Mouse (Mus musculus): Measurements from ENCODE around the gene Itsn1. TPM values are rescaled to one million over a fixed set of nuclear protein-coding genes. Genes with fewer than 3 reads are reported as not detected.

The Itsn1 gene
- polyA plus RNA-seq, 1 experiment, result 57.0 TPM

DNA sequence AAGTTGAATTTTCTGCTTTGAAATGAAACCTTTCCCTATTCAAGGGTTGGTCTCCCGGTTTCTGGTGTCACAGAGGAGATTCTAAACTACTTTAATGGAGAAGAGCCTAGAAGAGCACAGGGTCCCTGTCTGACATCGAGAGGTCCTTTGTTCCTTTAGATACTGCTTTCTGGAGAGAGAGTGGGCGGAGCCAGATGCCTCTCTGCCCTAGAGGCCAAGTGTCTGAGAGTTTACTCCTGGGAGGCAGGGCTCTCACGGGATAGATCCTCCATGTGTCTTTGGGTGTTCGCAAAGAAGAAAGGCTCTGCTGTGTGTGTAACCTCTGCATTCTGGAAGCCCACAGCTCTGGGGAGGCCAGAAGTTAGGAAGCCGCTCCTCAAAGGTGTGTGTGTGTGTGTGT lies 190.0 kb downstream of the Itsn1 start:
- Histone ChIP-seq H3K27ac (replicated peaks; ENCODE audit: low read depth, low read length) (no peak overlapping the region), H3K4me3 (ENCODE audit: insufficient read depth, low read depth, low read length) (no peak overlapping the region), H3K4me1 (ENCODE audit: control insufficient read depth, insufficient read depth, insufficient read length, low read length) (no peaks in the 10 kb centered on the region)

DNA sequence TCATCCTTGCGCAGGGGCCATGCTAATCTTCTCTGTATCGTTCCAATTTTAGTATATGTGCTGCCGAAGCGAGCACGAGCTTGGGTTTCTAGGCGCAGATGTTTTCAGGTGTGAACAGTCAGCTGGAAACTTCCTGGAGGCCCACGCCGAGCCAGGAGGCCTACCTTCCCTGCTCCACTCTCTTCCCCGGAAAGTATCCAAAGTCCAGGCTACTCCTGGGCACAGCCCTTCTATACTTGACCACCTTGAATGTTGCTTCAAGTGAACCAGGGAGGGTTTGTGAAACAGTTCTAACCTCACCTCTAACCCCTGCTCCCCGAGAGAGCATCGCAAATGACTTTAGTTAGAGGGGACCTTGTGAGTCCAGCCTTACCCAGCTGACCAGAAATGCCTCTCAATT lies 192.3 kb downstream of the Itsn1 start:
- Histone ChIP-seq H3K27ac (replicated peaks; ENCODE audit: low read depth, low read length) (no peak overlapping the region), H3K4me1 (ENCODE audit: control insufficient read depth, insufficient read depth, insufficient read length, low read length) (no peaks in the 10 kb centered on the region), H3K4me3 (ENCODE audit: insufficient read depth, low read depth, low read length) (no peak overlapping the region)

DNA sequence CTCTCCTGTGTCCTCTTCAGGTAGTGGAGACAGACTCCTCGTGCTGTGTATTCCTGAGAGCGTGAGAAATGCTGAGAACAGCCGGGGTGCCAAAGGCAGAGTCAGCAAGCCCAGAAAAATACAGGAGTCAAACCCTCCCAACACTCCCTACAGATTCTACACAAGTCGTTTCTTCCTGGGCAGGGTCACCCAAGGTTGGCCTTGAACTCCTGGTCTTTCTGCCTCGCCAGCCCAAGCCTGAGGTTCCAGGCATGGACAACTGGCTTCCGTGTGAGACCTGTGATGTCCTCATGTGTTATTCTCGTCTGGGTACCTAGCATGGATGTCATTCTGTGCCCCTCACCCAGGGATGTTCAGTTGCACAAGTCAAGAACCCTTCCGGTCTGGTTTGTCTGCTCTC lies 193.9 kb downstream of the Itsn1 start:
- H3K4me1 ChIP-seq (ENCODE audit: control insufficient read depth, insufficient read depth, insufficient read length, low read length), result no peaks in the 10 kb centered on the region
- no peak overlapping the region for H3K4me3 ChIP-seq (ENCODE audit: insufficient read depth, low read depth, low read length)
- H3K27ac ChIP-seq (replicated peaks; ENCODE audit: low read depth, low read length), result no peak overlapping the region

DNA sequence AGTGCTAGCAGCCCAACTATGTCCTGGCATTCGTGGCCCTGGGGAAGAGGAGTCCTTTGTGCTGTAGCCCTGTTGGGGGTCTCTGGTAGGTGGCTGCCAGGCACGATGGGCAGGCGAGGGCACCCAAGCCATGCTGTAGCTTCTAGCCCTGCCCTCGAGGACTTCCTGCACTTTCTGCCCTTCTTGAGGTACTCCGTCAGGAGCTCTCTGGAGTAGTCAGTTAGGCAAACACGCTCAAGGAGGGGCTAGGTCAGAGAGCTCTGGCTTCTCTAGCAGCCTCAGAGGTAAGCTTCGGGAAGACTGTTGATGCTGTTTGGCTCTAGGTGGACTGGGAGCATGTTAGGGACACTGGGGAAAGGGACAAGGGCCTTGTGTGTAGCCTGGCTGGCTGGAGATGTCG lies 195.3 kb downstream of the Itsn1 start:
- Histone ChIP-seq H3K4me1 (ENCODE audit: control insufficient read depth, insufficient read depth, insufficient read length, low read length) (no peaks in the 10 kb centered on the region), H3K4me3 (ENCODE audit: insufficient read depth, low read depth, low read length) (no peak overlapping the region), H3K27ac (replicated peaks; ENCODE audit: low read depth, low read length) (no peak overlapping the region)

DNA sequence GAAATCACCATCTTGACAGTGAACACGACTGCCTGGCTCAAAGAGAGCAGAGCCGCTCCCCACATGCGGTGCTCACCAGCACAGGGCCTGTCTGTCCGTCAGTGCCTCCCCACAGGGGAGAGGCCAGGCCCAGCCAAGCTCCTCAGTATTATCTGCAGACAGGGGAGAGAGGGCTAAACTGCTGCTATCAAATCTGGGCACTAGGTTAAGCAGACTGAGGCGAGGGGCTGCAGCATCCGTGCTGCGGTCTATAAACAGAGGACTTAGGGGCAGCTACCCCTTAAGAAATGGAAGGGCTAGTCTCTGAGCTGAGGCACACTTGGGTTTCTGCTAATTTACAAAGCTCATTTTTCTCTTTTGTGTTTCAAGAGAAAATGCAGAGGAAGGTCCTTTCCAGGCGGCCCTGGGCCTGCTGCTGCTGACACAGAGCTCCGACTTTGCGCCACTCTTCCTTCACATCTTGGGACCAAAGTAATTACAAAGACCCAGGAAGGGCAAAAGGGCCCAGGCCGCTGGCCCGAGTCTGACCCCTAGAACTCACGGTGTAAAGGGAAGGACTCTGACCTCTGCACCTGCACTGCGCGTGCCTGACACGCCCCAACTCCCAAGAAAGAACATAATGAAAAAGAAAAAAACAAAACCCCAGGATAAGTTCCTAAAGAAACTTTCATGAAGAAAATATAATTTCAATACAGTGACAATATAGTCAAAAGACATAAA lies 199.0 kb downstream of the Itsn1 start:
- H3K4me3 ChIP-seq (ENCODE audit: insufficient read depth, low read depth, low read length), result no peak overlapping the region
- H3K4me1 ChIP-seq (ENCODE audit: control insufficient read depth, insufficient read depth, insufficient read length, low read length), result no peaks in the 10 kb centered on the region
- H3K27ac ChIP-seq (replicated peaks; ENCODE audit: low read depth, low read length), result no peak overlapping the region

DNA sequence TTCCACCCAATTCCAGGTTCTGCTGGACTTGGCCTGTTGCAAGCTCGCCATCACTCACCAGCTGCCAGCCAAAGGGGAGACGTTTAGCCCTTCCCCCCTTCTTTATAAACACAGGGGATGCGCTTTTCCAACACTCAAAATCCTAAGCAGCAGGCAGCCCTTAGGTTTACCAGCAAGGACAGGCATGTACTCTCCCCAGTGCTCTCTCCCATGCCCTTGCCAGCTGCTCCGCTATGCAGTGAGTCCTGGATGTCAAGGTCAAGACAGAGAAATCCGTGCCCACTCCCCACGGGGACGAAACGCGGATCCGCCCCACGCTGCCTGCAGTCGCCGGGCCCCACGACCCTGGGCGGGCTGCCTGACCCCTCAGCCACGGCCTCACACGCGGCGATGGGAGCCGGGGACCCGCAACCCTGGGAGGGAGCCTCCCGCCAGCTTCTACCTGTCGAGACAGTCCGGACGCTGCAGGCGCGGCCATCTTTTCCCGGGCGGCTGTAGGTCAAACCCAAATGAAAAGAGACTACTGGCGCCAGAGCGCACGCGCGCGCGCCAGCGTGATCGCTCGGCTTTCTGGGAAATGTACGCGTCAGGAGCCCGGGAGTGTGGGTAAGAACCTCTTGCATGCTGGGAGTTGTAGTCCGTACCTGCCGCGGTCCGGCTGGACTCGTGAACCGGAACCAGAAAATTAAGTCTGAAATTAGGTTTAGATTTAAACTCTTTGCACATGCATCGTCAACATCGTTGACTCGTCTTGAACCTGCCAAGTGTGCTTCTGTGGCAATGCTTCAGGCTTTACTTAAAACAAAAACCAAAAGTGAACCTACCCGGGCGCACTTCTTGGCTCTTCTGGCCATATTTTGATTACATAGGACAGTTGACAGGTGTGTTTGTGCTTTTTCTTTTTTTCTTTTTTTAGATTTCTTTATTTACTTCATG lies 202.3 kb downstream of the Itsn1 start:
- Histone ChIP-seq H3K4me3 (ENCODE audit: insufficient read depth, low read depth, low read length) (peak overlapping the region; percentile 88), H3K4me1 (ENCODE audit: control insufficient read depth, insufficient read depth, insufficient read length, low read length) (no peaks in the 10 kb centered on the region), H3K27ac (replicated peaks; ENCODE audit: low read depth, low read length) (peak overlapping the region; percentile 96)

DNA sequence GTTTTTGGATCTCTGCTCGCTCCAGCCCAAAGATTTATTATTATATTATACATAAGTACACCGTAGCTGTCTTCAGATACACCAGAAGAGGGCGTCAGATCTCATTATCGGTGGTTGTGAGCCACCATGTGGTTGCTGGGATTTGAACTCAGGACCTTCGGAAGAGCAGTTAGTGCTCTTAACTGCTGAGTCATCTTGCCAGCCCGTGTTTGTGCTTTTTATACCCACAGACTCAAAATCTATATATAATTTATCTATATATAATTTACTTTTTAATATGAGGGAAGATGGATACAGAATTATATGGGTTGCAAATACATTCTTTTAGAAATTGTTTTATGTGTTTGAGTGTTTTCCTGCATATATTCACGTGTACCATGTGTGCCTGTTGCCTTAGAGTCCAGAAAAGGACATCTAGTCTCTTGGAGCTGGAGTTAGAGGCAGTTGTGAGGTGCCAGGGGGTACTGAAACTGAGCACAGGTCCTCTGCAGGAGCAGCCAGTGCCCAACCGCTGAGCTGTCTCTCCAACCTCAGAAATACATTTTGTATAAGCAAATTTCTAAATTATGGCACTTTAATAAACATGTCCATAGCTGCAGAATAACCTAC lies 203.1 kb downstream of the Itsn1 start:
- Histone ChIP-seq H3K4me3 (ENCODE audit: insufficient read depth, low read depth, low read length) (no peak overlapping the region), H3K4me1 (ENCODE audit: control insufficient read depth, insufficient read depth, insufficient read length, low read length) (no peaks in the 10 kb centered on the region), H3K27ac (replicated peaks; ENCODE audit: low read depth, low read length) (no peak overlapping the region)

DNA sequence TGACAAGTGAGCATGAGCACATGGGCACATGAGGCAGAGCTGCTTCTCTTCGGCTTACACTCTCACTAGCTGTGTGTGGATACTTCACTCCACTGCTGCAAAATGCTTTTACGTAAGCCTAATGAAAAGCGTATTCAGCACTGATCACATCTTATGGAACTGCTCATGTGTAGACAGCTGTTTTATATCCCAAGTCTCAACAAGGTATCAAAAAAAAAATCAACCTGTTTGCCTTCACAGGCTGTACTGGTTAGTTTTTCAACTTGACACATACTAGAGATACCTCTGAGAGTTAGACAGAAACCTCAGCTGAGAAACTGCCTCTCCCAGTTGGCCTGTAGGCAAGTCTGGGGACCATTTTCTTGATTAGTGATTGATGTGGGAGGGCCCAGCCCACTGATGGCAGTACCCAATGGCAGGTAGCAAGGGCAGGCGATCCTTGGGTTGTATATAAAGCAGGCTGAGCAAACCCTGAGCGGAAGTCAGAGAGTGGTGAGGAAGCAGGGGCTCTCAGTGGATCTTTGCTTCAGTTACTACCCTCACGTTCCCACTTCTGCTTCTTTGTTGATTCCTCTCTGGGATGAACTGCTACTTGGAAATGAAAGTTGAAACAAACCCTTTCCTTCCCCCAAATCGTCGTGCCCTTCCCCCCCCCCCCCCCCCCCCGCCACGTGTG lies 203.9 kb downstream of the Itsn1 start:
- Histone ChIP-seq H3K4me1 (ENCODE audit: control insufficient read depth, insufficient read depth, insufficient read length, low read length) (no peaks in the 10 kb centered on the region), H3K27ac (replicated peaks; ENCODE audit: low read depth, low read length) (no peak overlapping the region)

DNA sequence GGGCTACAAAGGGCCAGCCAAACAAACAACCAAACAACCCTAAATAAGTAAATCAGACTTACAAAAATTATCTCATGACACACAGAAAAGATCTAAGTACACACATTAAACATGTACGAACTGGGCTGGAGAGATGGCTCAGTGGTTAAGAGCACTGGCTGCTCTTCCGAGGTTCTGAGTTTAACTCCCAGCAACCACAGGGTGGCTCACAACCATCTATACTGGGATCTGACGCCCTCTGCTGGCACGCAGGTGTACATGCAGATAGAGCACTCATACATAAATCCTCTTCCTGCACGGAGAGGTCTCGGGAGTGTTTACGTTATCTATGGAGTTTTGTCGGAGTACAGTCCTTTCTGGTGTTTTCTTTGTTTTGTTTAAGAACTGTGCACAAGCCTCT lies 206.0 kb downstream of the Itsn1 start:
- no peak overlapping the region for H3K4me3 ChIP-seq (ENCODE audit: insufficient read depth, low read depth, low read length)
- no peak overlapping the region for H3K27ac ChIP-seq (replicated peaks; ENCODE audit: low read depth, low read length)
- H3K4me1 ChIP-seq (ENCODE audit: control insufficient read depth, insufficient read depth, insufficient read length, low read length), result no peaks in the 10 kb centered on the region

More for the DNA sequence above, 203.9 kb downstream of the Itsn1 start:
- H3K4me3 ChIP-seq (ENCODE audit: insufficient read depth, low read depth, low read length), result no peak overlapping the region

DNA sequence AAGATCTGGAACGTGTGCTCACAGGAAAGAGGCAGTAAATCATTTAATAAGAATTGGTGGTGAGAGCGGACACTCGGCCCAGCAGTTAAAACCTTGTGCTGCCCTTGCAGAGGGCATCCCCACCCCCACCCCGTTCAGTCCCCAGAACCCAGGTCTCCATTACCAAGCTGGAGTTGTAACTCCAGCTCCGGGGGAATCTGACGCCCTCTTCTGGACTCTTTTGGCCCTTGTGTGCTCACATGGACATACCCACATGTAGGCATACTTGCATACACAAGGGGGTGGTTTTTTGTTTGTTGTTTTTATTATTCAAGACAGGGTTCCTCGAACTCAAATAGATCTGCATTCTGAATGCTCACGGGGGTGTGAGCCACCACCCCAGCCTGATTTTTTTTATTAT lies 206.6 kb downstream of the Itsn1 start:
- Histone ChIP-seq H3K4me1 (ENCODE audit: control insufficient read depth, insufficient read depth, insufficient read length, low read length) (no peaks in the 10 kb centered on the region), H3K27ac (replicated peaks; ENCODE audit: low read depth, low read length) (no peak overlapping the region)

DNA sequence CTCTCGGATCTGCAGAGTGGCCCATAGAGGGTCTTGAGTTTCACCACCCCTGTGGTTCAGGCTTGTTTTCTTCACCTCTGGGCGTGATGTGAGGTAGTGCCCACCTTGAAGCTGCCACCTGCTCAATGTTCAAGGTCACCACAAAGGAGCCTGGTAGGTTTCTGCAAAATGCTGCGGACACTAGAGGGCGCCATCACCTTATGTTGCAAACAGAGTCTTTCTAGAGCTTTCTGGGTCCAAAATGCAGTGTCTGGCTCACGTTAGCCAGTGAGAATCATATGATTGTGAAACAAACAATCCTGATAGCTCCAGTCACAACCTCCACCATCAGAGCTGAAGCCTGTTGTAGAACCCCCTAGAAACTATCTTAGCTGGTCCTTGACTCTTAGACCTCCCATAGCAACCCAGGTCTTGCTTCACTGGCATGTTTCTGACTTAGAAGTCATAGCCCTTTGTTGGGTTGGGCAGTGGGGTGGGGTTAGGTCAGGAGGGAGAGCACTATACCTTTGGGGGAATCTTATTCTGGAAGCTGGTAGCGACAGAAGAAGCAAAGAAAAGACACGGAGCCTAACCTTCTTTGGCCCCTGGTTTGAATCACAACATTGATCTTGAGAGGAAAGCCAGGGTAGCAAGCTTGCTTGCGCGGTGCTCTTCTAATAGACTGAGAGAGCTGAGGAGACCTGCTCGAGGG lies 207.4 kb downstream of the Itsn1 start:
- no peak overlapping the region for H3K4me3 ChIP-seq (ENCODE audit: insufficient read depth, low read depth, low read length)
- no peaks in the 10 kb centered on the region for H3K4me1 ChIP-seq (ENCODE audit: control insufficient read depth, insufficient read depth, insufficient read length, low read length)
- no peak overlapping the region for H3K27ac ChIP-seq (replicated peaks; ENCODE audit: low read depth, low read length)

More for the DNA sequence above, 206.6 kb downstream of the Itsn1 start:
- no peak overlapping the region for H3K4me3 ChIP-seq (ENCODE audit: insufficient read depth, low read depth, low read length)

DNA sequence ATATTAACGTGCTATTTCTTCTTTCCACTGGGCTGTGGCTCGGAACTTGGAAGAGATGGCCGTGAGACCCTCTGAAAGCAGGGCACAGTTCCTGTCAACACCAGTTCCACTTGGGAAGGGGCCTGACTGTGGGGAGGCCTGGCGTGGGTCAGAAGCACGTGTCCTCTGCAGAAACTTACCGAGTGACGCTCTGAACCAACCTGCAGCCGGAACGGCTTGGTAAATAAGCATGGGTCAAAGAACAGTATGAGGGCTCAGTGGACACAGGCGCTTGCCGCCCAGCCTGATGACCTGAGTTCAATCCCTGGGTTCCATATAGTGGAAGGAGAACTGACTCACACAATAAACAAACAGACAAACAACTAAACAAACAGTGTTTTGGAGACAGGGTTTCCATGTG lies 208.2 kb downstream of the Itsn1 start:
- Histone ChIP-seq H3K27ac (replicated peaks; ENCODE audit: low read depth, low read length) (no peak overlapping the region), H3K4me1 (ENCODE audit: control insufficient read depth, insufficient read depth, insufficient read length, low read length) (no peaks in the 10 kb centered on the region), H3K4me3 (ENCODE audit: insufficient read depth, low read depth, low read length) (no peak overlapping the region)

DNA sequence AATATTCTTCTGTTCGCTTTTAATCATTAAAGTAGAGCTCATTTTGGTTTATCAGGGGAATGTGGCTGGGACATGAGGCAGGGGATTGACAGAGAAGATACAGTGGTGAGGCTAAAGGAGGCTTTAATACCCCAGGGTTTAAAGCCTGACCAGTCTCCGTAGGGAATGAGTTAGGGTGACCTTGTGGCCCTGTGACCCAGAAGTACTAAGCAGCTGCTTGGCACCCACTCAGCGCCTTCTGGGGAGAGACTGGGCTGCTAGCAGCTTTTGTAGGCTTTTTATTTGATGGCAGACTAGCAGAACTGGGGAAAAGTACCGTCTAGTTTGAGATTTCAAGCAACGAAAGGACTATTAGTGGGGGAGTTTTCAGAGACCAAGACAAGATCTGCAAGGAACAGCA lies 209.1 kb downstream of the Itsn1 start:
- Histone ChIP-seq H3K4me3 (ENCODE audit: insufficient read depth, low read depth, low read length) (no peak overlapping the region), H3K27ac (replicated peaks; ENCODE audit: low read depth, low read length) (no peak overlapping the region)

DNA sequence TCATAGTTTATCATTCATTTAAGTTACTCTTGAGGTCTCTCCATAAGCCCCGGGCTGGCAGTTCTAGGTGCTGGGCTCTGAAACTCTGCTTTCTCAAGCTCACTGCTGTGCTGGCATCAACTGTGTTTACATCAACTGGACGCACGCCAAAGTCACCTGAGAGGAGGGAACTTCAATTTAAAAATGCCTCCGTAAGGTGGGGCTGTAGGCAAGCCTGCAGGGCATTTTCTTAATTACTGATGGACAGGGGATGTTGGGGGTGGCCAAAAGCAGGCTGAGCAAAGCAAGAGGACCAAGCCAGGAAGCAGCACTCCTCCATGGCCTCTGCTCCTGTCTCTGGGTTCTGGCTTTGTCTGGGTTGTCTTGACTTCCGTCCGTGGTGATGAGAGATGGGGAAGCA lies 211.6 kb downstream of the Itsn1 start:
- Histone ChIP-seq H3K4me1 (ENCODE audit: control insufficient read depth, insufficient read depth, insufficient read length, low read length) (no peaks in the 10 kb centered on the region), H3K4me3 (ENCODE audit: insufficient read depth, low read depth, low read length) (no peak overlapping the region), H3K27ac (replicated peaks; ENCODE audit: low read depth, low read length) (no peak overlapping the region)

More for the DNA sequence above, 209.1 kb downstream of the Itsn1 start:
- no peaks in the 10 kb centered on the region for H3K4me1 ChIP-seq (ENCODE audit: control insufficient read depth, insufficient read depth, insufficient read length, low read length)
